Mouse (Mus musculus) kidney, postnatal 14 days (tissue): ENCODE results near the gene Med31.

Experiments used
- DNase-seq: peaks from one replicate; pipeline ENCODE4 v3.0.0; 2022; ENCODE audit warnings: mixed read lengths

Med31 gene

DNA sequence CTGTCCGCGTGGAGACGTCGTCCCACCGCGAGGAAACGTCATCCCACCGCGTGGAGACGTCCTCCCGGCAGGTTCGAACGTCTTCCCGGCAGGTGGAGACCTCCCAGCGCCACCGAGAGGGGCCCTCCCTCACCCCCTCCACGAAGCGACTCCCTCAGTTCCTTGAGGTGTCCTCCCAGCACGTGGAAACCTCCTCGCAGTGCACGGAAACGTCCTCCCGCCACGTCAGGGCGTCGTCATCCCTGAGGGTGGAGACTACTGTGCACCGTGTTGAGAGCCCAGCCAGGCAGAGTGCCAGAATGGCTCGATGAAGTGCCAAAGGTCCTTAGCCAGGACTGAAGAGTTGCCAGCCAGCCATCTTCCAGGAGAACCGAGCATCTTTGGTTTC lies at the start of gene Med31:
Gene Med31, minus strand, starts transcription at position 183 of the 388 bp plus-strand sequence.
- DNase-seq, result peak; percentile 89

DNA sequence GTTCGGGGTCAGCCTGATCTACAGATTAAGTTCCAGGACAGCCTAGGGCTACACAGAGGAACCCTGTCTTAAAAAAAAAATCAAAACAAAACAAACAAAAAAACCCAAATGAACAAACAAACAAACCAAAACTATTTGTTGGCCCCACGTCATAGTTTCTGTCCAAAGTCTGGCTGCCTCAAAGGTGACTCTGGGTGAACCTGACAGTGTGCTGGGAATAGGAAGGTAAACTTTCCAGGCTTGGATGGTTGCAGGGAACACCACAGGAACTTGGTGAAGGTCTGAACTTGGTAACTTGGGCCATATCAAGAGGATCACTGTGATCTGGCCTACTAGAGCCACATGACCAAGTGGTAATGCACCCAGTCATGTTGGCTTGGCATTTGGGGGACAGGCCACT lies 41.0 kb upstream of the Med31 start:
- no peak for DNase-seq

- DNase-seq, result no peak
Measured at GRCm38 (mm10) chr11:72255629-72256028, 40.2 kb upstream of the Med31 start.

GRCm38 (mm10) chr11:72245196-72245753 lies 29.9 kb upstream of the Med31 start:
- no peak for DNase-seq

GRCm38 (mm10) chr11:72240062-72240860 lies 24.9 kb upstream of the Med31 start:
- no peak for DNase-seq

DNA sequence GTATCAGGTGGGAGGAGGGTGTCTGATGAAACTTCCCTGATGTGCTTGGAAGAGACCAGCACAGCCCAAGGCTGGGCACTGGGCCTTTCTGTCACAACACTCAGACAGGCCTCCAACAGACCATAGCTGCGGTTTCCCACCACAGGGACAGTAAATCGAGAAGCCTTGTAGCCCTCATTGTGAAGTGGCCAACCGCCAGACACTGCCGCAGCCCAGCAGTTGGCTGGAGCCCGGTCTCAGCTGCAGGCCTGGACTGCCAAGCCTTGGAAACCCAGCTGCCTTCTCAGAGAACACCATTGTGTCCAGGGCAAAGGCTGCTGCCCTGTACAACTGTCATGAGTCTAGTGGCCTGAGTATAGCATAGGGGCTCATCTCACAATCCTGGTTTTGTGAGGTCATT lies 18.6 kb upstream of the Med31 start:
- no peak for DNase-seq

DNA sequence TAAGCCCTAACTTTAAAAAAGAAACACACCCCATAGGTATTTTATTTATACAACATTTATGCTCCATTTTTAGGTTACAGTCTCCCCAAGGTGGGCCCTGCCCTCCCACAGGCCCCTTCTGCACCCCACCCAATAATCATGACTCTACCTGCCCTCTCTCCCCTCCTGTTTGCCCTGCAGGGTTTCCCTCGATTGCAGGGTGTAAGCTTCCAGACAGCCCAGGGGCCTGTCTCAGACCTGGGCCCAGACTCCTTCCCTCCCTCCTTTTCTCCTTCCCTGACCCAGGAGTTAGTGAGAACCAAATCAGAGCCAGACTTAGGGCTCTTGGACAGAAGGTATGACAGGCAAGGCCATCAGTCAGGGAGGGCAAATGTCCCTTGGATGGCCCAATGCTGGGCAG lies 17.6 kb upstream of the Med31 start:
- DNase-seq, result no peak

DNA sequence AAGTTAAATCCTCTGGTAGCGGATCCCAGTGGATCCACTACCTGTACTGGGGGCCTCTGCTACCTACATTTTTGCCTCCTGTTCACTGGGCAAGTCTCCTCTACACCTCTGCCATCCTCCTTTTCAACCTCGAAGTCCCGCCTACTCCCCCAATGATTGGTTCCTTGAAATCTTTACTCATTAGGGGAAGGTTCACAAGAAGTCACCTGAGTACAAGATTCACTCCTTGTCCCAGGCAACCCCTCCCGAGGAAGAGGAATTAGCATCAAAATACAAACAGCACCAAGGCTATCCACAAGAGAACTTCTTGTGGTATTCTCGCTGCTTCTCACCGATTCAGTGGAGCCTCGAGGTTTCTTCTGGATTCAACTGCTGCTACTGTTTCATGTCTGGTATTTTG lies 16.7 kb upstream of the Med31 start:
- DNase-seq, result no peak

- DNase-seq, result no peak
Measured at GRCm38 (mm10) chr11:72228513-72228912, 13.1 kb upstream of the Med31 start.

- DNase-seq, result no peak
Measured at GRCm38 (mm10) chr11:72226901-72227300, 11.5 kb upstream of the Med31 start.

DNA sequence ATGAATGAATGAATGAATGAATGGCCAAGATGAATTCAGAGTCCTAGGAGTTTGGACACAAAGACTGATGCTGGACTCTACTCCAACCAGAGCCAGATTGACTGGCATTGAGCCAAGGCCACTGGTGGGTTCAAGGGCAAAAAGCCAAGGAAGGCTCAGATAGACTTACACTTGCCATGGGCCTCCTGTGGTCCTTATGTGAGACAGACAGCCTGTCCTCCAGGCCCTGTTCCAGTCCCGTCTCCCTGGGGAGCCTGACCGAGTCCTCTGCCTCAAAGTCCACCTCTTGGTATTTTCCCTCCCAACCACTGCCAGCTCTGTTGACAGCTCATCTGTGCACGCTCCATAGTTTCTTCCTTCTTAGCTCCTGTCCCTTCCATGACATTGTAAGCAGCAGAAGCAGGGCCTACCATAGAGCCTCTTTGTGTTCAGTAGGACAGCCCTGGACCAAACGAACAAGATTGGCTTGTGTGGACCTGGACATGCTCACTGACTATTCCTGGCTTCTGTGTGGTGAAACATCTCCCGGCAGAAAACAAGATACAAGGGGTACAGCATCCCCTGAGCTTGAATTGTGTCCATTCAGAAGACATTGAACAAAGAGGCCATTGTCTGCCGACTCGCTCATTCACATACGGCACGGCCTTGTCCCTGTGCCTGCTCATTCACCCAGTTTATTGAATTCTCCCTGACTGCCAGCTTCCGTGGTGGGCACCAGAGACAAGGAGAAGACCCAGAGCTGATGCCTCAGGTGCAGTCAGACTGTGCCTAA lies 10.8 kb upstream of the Med31 start:
- DNase-seq, result peak; percentile 20

DNA sequence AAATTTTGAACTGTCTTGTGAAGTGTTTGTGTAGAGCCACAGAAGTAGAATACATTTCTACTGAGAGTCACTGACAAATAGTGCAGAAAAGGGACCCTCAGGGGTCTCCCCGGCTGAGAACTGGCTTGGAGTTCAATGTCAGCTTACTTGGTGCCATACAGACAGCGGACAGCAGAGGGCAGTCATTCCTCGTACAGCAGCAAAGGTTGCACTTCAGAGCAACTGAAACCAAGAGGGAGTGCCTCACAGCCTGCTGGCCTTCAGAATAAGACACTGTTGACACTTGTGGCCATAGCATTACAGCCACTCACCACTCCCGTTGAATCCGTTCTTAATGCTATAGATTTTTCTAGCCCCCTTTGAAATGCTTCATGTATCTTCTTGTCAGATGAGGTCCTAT lies 9.5 kb upstream of the Med31 start:
- DNase-seq, result peak; percentile 77

DNA sequence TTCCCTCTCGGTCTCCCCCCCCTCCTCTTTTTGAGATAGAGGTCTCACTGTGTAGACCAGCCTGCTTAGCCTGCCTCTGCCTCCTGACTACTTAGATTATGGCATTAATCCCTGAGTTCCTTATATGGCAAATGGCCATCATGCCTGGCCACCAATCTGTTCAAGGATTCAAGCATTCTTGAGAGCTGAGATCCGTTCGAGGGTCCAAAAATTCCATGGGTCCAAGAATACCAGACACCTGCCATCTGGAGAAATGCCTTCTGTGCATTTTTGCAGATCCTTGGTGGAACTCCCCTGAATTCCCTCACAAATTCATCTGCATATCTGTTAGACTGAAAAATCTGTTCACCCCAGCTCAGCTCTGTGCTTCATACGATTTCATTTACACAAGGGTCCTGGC lies 8.0 kb upstream of the Med31 start:
- no peak for DNase-seq

DNA sequence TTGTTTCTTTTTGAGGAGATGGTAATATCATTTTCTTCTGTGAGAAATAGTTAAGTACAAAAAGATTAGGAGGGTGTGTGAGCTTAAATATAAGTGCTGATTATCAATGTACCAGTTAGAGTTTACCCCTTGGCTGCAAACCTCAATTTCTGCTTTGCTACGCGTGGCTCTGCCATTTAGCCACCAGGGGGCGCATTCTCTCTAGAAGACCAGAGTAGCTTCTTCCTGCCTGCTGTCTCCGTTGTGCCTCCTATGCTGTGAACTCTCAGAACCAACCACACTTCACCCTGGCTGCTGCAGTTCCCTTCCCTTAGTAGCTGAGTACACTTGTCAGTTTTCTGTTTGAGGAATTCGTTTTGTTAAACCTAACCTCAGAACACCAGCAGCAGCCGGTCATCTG lies 5.9 kb upstream of the Med31 start:
- DNase-seq, result peak; percentile 67

DNA sequence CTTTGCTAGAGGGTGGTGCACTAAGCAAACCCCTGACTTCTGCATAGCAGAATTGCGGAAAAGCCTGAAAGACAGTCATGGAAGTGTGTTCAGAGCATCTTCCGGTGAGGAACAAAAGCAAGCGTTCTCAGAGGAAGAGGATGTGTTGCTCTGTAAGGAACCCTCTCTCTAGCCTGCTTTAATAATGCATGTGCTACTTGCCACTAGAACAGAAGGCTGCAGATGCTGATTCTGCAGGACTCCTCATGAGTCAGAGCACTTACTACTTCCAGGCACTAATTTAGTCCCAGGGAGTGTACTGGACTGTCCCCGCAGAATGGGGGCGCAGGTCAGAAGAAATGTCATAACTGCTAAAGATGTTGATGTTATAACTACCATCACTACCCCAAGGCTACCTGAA lies 1.7 kb upstream of the Med31 start:
- DNase-seq, result no peak

GRCm38 (mm10) chr11:72214591-72215409 lies 592 bp downstream of the Med31 start:
- peak; percentile 96 for DNase-seq

DNA sequence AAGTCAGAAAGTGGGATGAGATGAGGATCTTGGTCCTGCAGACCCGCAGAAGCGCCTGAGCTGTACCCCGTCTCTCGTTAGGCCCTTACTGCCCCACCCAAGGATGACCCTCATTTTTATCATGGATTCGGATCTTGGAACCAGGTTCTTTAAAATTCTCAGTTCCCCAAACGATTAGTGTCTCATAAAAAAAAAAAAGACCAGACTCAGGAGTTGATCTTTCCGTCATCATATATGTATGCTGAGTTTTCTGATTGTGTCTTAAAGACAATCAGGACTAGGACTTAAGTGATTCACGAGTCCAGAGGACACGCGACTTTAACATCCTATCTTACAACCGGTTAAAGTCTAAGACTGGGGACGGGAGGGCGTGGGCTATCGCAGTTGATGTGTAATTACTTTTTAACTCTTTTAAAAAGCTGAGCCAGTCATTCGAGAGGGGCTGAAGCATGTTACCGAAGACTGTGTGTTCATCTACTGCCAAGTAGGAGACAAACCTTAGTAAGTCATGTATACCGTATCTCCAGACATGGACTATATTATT lies 7.5 kb downstream of the Med31 start:
- DNase-seq, result peak; percentile 38

DNA sequence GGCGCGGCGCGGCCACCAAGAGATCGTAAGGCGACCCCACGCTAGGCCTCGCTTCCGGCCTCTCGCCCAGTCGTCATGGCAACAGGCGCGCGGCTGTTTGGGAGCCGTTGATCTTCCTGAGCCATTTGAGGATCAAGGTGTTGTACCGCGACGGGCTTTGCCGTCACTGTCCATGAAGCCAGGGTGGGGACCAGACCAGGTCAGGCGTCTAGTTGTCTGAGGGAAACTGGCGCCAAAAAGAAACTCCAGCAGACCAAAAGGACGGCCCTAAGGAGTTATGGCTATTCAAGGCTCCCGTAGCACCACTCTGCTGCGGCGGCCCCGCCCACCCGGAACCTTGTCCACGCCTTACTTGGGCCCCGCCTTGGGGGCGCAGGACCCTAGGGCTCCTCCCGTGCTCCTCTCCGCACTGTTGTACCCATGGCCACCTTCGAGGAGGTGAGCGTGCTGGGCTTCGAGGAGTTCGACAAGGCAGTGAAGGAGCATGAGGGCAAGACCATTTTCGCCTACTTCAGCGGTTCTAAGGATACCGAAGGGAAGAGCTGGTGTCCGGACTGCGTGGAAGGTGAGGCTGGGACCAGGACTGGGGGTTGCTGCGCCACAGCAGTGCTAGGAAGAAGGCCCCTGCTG lies 8.1 kb downstream of the Med31 start, which contains the start of the genes 4933427D14Rik and Txndc17:
Gene 4933427D14Rik, minus strand, starts transcription at position 256 of the 630 bp plus-strand sequence.
Gene Txndc17, plus strand, starts transcription at position 344 of the 630 bp plus-strand sequence.
- DNase-seq, result peak; percentile 94

- DNase-seq, result peak; percentile 33
Measured at GRCm38 (mm10) chr11:72206341-72207203, 8.8 kb downstream of the Med31 start, which contains the start of gene Gm43951. Gm43951 (minus strand) TSS chr11:72206840.

DNA sequence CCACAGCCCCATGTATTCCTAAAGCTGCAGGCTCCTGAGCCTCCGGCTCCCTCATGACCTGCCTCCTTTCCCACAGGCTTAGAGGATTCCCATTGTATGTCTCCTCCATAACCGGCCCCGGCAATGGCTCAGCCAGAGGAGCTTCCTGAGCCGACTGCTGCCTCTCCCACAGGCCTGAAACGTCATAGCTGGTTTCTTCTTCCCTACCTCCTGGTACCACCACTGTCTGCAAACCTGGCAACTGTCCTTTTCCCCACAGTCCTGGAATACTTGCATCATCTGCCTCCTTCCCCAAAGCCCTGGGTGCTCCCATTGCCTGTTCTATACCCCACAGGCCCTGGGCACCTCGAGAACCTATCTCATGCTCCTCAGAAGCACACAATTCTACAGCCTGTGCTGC lies 10.1 kb downstream of the Med31 start:
- DNase-seq, result no peak

GRCm38 (mm10) chr11:72203440-72203839 lies 12.0 kb downstream of the Med31 start:
- no peak for DNase-seq
